Mouse (Mus musculus) gastrocnemius, postnatal 14 days (tissue): ENCODE data around the gene 3110009E18Rik. TPM values are rescaled to one million over a fixed set of nuclear protein-coding genes. Genes with fewer than 3 reads are reported as not detected.
A peak's percentile ranks its signal among the peaks of the same experiment; 100 is the strongest.

Experiments used
- DNase-seq: peaks from one replicate; pipeline ENCODE4 v3.0.0; 2021; ENCODE audit warnings: mixed read lengths
- intact Hi-C: fragments of 180-260 bp; cut with DNase I; formaldehyde crosslinking; loops from one replicate; pipeline ENCODE4 v1.15.1; 2025; ENCODE audit warnings: low total_unique reads
- total RNA-seq, 2 experiments: library from RNA; stranded (reverse); gene quantifications; 2 replicates each; pipeline ENCODE4 v1.2.3; 2021

Gene 3110009E18Rik
- total RNA-seq, 2 experiments from 2014 or later, result 4.1 to 5.4 TPM

DNA sequence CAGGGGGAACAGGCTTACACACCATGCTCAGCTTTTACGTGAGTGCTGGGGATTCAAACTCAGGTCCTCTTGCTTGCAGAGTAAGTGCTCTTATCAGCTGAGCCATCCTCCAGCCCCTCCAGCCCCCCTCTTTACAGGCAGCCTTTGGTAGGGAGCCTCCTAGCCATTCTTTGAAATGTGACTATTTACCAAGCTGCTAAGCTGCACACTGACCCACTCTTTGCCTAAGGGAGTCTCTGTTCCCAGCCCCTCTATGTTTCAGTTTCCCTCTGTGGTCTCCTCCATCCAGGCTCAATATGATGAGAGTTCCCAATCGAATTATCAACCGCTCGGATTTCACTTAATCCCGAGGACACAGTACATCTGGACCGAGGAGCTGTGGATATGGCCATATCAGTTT, 65.2 kb downstream of the 3110009E18Rik start:
- no peak for DNase-seq
- intact Hi-C loops, result no loop called here

DNA sequence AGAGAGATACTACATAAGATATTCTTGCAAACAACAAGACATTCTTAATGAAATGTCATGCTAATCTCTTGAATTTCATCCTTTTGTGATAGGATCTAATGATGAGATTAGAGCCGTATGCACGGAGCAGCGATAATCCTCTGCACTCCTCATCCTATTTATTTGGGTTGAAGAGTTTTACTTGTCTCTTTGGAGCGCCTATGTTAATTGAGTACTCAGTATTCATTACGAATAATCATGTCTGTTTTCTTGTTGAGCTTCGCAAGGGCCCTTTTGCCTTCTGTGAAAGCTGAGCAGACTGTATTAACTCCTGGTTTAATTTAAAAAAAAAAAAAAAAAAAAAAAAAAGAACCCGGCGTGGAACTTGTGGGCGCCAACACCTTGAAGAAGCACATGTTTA, 65.7 kb downstream of the 3110009E18Rik start:
- DNase-seq, result no peak
- intact Hi-C loops, result no loop called here

DNA sequence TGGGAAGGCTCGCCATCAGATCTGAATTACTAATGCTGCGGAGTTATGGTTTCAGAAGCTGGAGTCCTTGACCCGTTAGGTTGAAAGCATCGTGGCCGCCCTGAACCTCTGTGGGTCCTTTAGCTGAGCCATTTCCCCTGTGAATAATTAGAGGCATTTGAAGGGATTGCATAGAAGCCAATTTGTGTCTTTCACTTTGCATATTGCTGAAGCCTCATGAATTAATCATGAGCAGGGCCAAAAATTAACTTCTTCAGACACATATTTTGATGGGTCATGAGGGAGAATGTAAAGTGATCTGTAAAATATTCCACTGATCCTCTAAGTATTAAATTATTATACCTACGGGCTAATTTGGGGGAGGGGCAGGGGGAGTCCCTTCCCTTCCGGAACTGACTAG, 66.1 kb downstream of the 3110009E18Rik start:
- DNase-seq, result no peak
- intact Hi-C loops, result no loop called here

DNA sequence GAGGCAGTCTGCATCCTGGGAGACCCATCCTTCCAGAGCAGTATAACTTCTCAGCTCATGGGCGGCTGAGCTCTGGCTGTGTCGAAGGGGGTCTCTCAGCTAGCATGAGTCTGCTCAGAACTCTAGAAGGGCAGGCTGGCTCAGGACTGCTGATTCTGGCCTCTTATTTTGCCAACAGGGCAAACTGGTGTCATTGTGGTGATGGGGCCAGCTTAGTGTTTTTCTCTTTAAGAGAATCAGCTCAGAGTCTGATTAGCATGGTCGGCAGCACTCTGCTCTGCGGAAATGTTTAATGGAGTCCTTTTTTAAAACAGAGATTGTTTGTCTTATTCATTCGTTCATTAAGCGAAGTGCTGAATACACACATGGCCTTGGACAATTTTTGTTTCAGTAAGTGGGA, 68.2 kb downstream of the 3110009E18Rik start:
- intact Hi-C loops, result no loop called here

GRCm38 (mm10) chr1:120190300-120190699, 69.3 kb downstream of the 3110009E18Rik start:
- intact Hi-C loops, result loop anchor here (10.0 kb wide), 2 partner anchors 105 to 275 kb away; no protein-coding TSS in a partner anchor
- no peak for DNase-seq

More for the DNA sequence above, 68.2 kb downstream of the 3110009E18Rik start:
- no peak for DNase-seq

- DNase-seq, result no peak
- intact Hi-C loops, result loop anchor here (10.0 kb wide), 2 partner anchors 104 to 274 kb away; no protein-coding TSS in a partner anchor
Measured at GRCm38 (mm10) chr1:120190946-120191345, 70.0 kb downstream of the 3110009E18Rik start.

DNA sequence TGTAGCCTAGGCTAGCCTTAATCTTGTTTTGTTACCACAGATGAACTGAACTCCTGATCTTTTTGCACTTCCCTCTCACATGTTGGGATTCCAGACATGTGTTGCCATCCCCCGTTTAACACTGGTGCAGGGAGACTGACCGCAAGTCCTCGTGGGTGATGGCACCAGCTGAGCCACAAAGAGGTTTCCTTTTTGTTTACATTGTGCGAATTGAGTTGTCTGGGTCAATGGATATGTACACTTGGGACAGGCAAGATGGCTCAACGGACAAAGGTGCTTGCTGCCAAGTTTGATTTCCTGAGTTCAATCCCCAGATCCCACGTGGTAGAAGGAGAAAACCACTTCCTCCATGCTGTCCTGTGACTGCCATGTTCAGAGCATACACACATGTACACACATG, 71.3 kb downstream of the 3110009E18Rik start:
- intact Hi-C loops, result loop anchor here (10.0 kb wide), 2 partner anchors 102 to 272 kb away; no protein-coding TSS in a partner anchor
- no peak for DNase-seq

GRCm38 (mm10) chr1:120193586-120193985, 72.6 kb downstream of the 3110009E18Rik start:
- intact Hi-C loops, result loop anchor here (10.0 kb wide), 2 partner anchors 101 to 271 kb away; no protein-coding TSS in a partner anchor
- DNase-seq, result no peak

DNA sequence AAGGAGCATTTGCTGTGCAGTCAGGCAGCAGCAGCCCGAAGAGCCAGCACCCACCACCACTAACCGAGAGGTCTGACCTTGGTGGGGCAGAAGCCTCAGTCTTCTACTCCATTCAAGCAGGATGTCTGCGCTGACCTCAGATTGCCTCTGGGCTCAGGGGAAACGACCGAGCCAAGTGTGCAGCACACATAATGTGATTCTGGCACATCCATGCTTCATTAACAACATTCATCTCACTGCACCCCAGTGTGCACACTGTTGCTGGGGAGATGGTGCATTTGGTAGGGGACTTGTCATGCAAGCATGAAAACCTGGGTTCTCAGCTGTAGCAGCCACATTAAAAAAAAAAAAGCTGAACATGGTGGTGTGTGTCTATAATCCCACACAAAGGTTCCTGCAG, 75.0 kb downstream of the 3110009E18Rik start:
- DNase-seq, result no peak
- intact Hi-C loops, result loop anchor here (10.0 kb wide), 2 partner anchors 99 to 269 kb away; no protein-coding TSS in a partner anchor

GRCm38 (mm10) chr1:120196724-120197123, 75.7 kb downstream of the 3110009E18Rik start:
- DNase-seq, result no peak

DNA sequence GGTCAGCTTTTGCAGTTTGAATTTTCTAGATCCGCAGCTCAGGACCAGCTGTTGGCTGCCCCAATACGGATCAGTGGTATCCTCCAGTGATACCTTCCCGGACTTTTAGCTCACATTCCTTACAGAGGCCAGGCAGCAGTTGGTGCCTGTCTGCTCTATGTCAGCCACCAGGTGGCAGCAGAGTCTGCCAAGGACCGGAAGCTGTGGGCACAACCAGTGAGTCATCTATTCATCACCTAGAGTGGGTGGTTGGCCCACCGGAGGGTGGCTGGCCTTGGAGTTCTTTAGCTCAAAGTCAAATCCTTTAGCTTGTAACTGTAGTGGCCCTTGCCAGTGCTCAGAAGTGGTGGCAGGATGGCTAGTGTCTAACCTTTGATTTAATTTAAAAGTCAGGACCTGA, 76.2 kb downstream of the 3110009E18Rik start:
- intact Hi-C loops, result loop anchor here (10.0 kb wide), 2 partner anchors 98 to 268 kb away; no protein-coding TSS in a partner anchor
- peak; percentile 68 for DNase-seq

More at GRCm38 (mm10) chr1:120196724-120197123, 75.7 kb downstream of the 3110009E18Rik start:
- intact Hi-C loops, result loop anchor here (10.0 kb wide), 2 partner anchors 98 to 268 kb away; no protein-coding TSS in a partner anchor

- no peak for DNase-seq
- intact Hi-C loops, result loop anchor here (10.0 kb wide), 2 partner anchors 97 to 267 kb away; no protein-coding TSS in a partner anchor
Measured at GRCm38 (mm10) chr1:120198151-120198550, 77.2 kb downstream of the 3110009E18Rik start.

DNA sequence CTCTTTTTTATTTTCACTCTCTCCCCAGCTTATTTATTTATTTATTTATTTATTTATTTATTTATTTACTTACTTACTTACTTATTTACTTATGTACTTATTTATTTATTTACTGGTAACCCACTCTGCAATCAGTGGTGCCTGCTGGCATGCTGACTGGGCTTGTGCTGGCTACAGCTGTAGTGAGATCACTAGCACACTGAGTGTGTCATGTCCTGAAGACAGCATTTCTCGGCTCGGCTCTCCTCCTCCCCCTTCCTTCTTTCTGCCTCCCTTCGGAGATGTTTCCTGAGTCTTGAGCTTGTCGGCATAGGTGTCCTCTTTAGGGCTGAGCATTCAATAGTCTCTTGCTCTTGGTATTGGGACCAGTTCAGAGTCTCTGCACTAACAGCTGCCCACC, 78.0 kb downstream of the 3110009E18Rik start:
- intact Hi-C loops, result loop anchor here (10.0 kb wide), 2 partner anchors 96 to 266 kb away; no protein-coding TSS in a partner anchor
- DNase-seq, result no peak

DNA sequence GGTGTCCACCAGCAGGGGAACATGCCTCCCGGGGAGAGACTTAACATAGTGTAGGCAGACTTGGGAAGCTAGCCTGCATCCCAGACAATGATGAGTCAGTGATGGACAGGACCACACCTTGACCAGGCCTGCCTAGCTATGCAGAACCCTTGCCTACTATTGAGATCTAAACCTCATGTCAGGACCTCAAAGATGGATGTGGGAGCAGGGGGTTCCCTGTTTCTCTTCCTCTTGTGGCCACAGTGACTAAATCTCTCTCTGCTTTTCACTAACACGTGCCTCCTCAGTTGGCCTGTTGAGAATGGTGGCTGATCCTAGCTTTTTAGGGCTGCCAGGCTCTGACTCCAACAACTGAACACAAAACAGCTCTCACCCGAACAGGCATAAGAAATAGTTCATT, 81.6 kb downstream of the 3110009E18Rik start:
- intact Hi-C loops, result loop anchor here (10.0 kb wide), 1 partner anchor 352 kb away; no protein-coding TSS in a partner anchor

DNA sequence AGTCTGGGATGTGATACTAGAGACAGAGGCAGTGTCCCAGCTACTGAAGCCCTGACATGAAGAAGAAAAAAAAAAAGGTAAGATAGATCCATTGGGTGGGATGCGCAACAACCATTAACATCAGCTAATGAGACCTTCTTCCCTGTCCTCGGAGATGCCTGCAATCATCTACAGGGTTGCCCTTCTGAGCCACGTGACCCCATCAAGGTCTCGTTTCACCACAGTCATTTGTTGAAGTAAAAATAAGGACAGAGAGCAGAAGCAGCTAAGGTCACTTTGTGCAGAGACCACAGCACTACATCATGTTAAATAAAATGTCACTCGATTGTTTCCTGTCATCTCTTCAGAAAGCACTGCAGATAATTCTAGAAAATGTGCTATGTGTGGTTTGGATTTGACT, 82.8 kb downstream of the 3110009E18Rik start:
- intact Hi-C loops, result loop anchor here (10.0 kb wide), 1 partner anchor 351 kb away; no protein-coding TSS in a partner anchor
- no peak for DNase-seq

More for the DNA sequence above, 81.6 kb downstream of the 3110009E18Rik start:
- DNase-seq, result no peak

- intact Hi-C loops, result loop anchor here (5.0 to 10.0 kb wide), 2 partner anchors 350 to 967 kb away; no protein-coding TSS in a partner anchor
- DNase-seq, result no peak
Measured at GRCm38 (mm10) chr1:120204834-120205233, 83.8 kb downstream of the 3110009E18Rik start.

DNA sequence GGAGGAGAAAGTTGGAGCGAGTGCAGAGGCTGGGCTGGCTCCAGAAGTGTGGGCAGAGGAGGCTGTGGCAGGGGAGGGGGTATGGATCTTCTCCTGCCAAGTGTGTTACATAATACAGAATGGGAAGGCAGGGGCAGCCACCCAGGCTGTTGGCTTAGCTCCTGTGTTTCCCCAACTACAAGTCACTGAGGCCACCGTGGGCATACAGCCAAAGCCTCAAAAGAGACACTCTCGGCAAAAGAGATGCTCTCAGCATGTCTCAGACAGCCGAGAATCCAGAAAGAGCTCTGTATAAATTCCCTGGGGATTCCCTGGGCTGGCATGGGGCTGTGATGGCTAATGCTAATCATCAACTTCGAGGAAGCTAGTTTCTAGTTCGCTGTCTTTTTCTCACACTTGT, 86.6 kb downstream of the 3110009E18Rik start:
- DNase-seq, result peak; percentile 42
- intact Hi-C loops, result loop anchor here (5.0 to 10.0 kb wide), 2 partner anchors 347 to 965 kb away; no protein-coding TSS in a partner anchor

DNA sequence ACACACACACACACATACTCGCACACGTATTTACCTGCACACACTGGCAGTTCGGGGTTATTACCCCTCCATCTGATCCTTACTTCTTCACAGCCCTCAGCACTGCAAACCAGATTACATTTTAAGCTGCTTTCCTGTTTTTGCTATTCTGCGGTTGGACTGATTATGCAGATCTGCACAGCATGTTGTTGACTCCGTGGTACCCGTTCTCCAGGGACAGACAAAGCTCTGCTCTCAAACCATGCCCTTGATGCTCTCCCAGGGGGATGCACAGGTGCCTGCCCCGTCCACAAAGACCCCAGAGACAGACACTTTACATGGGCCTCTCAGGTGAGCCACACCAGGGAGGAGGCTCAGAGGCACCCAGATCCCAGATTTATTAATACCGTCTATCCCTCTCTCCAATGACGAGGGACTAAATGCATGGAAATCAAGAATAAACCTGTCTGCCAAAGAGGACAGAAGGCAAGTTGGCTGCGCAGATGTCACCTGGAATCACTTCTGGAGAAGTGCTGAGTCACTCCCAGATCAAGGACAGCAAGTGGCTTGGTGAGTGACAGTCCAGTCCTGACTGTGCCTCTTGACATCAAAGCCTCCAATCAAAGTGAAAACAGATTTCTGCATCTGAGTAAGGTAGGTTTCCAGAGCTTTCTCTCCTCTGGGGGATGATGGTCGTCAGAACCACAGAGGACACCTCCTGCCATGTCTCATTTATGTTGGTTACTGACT, 87.7 kb downstream of the 3110009E18Rik start:
- intact Hi-C loops, result loop anchor here (5.0 to 10.0 kb wide), 2 partner anchors 346 to 964 kb away; no protein-coding TSS in a partner anchor
- no peak for DNase-seq

DNA sequence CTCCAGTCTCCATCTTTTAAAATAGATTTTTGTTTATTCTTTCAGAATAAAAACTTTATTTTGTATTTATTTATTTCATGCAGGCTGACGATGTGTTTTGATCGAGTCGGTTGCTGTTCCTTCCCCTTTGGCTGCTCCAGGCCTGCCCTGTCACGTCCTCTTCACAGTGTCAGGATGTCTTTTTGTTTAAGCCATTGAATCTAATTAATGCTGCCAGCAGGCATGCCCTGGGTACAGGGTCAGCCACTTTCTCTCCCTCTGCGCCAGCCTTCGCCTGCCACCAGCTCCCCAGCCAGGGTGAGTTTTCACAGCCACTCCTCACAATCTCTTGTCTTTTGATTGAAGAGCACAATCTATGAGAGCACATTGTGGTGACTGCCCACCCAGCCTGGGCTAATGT, 99.9 kb downstream of the 3110009E18Rik start:
- intact Hi-C loops, result loop anchor here (5.0 kb wide), 1 partner anchor 1006 kb away; no protein-coding TSS in a partner anchor
- DNase-seq, result no peak

DNA sequence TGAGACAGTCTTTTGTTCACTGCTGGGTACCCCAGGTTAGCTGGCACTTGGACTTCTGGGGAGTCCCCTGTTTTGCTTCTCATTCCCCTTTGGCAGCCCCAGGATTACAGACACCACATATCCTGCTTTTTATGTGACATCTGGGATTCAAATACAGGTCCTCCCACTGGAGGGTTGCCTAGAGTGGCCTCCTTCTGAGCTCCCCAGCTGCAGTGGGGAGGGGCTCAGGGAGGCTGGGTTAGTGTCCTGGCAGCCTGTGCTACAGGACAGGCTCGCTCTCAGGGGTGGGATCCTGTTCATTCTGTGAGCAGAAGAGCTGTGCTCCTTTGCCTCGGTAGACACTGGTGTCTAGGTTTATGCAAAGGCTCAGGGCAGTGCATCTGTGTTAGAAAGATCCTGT, 100.3 kb downstream of the 3110009E18Rik start:
- DNase-seq, result peak; percentile 50
- intact Hi-C loops, result loop anchor here (5.0 kb wide), 1 partner anchor 1006 kb away; no protein-coding TSS in a partner anchor
